Mouse (Mus musculus): ENCODE data around the gene Magea5. TPM values are rescaled to one million over a fixed set of nuclear protein-coding genes. Genes with fewer than 3 reads are reported as not detected.
"Not testable (repeated sequence)": the region's sequence is repeated elsewhere in the genome, so short reads cannot be mapped to it uniquely, and the experiment has no call there.

The Magea5 gene
- total RNA-seq (2021) = not detected
- long read RNA-seq, experiment 1 = 0 reads
- long read RNA-seq, experiment 2 = 0 reads

DNA sequence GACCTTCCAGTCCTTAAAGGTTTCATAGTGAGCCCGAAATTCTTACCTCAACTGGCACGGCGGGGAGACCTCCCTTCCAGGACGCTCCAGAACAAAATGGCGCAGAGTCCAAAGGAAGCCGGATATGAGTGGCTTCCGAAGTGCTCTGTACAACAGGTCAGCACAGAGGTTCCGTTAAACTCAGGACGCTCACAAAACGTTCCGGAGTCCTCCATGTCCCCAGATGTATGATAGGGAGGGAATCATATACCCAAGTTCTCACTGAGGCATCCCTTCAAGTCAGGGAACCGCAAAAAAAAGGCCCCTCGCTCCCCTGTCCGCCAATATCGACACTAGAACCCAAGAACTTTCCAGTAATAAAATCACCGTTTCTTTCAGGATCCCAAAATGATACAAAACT lies at the start of gene Magea5:
Gene Magea5, minus strand, starts transcription at position 101 of the 400 bp plus-strand sequence.
- intact Hi-C loops (cut with DNase I); DNase-seq (ENCODE audit: low spot score in 2 of 2): not testable (repeated sequence)

DNA sequence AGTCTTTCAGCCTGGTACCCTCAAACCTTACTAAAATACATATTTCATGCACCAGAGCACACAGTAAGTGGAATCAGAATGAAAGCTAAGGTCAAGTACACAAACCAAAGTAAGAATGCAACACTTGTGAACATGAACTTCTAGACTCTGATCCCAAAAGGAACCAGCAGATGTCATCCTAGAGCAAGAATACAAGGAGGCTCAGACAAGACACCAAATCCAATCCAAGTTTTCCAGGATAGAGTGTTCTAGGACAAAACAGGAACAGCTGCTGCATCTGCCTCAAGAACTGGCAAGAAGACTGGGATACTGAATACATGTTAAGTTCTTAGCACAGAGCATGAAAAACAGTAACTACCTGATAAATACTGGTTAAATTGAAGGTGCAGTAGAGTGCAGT lies 35.1 kb upstream of the Magea5 start:
- peak; percentile 16 to 25 for DNase-seq (ENCODE audit: low spot score in 2 of 2)
- intact Hi-C loops (cut with DNase I) = loop anchor here (5.0 kb wide), 1 partner anchor 119 kb away; the partner anchor contains the start of gene Sat1

- DNase-seq (ENCODE audit: low spot score in 2 of 2); intact Hi-C loops (cut with DNase I): not testable (repeated sequence)
Observed at GRCm38 (mm10) chrX:155093566-155093965, 30.6 kb upstream of the Magea5 start, which contains the start of gene Magea2. Gene Magea2 (minus strand): TSS chrX:155093666.

GRCm38 (mm10) chrX:155089693-155090092 lies 26.7 kb upstream of the Magea5 start, which contains the start of gene Magea1:
Gene Magea1 (minus strand): TSS chrX:155089793.
- DNase-seq (ENCODE audit: low spot score in 2 of 2); intact Hi-C loops (cut with DNase I): not testable (repeated sequence)

Other genes with a start within 250 kb of the Magea5 start
- not detected for gene Cldn34b1, start 172.9 kb downstream of the Magea5 start, total RNA-seq (2021)
- gene Magea6, start 127.2 kb downstream of the Magea5 start, total RNA-seq (2021) = not detected
- not detected for gene Magea3, start 113.6 kb downstream of the Magea5 start, total RNA-seq (2021)
- gene Magea8, start 67.3 kb downstream of the Magea5 start, total RNA-seq (2021) = not detected
- gene Magea1, start 26.6 kb upstream of the Magea5 start, total RNA-seq (2021) = not detected
- not detected for gene Magea2, start 30.5 kb upstream of the Magea5 start, total RNA-seq (2021)
- gene Cldn34b2, start 65.3 kb upstream of the Magea5 start, total RNA-seq (2021) = not detected
- 10 to 100 TPM; 67.5 to 76.5 TPM for gene Sat1, start 153.3 kb upstream of the Magea5 start, total RNA-seq (2021)
- gene Acot9, start 199.3 kb upstream of the Magea5 start, total RNA-seq (2021) = 10 to 100 TPM; 23.4 to 24.4 TPM